Mouse (Mus musculus) induced T-regulatory cell, adult 2 months (primary cell): ENCODE measurements around the gene Arhgap6.

ENCODE experiments used
- DNase-seq: peaks from one replicate; pipeline ENCODE4 v3.0.0-alpha.2; 2012; ENCODE audit warnings: low read depth

The Arhgap6 gene

DNA sequence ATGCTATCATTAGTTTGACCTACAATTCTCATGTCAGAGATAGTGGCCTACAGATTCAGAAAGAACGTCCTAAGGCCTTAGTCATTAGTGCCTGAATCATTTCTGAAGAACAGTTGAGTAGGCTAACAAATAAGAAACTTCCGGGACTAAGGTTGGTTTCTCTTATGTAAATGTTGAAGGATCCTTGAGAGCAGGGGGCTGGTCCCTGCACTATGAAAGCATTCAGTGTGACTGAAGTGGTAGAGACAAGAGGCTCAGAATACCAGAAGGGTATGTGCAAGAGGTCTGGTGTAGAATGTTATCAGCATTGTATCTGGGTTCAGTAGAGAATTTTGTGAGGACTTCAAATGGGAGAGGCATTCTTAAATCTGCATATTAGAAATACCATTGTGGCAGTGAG lies 185.5 kb downstream of the Arhgap6 start:
- no peak for DNase-seq

DNA sequence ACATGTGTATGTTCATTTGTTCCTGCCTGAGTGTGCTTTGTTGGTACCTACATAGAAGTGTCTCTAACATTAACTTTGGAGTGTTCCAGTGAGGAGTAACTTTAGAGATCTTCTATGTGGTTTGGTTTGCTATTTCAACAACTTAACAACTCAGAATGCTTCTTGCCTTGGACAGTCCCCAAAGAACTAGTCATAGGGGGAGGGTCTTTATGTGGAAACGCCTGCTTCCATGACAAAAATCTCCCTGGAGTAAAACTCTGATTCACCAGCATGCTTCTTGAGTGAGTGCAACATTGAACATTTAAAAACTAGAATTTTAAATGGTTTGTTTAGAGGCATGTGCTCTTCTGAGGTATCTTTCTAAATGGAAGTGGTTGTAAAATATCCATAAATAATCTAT lies 212.2 kb downstream of the Arhgap6 start:
- no peak for DNase-seq

DNA sequence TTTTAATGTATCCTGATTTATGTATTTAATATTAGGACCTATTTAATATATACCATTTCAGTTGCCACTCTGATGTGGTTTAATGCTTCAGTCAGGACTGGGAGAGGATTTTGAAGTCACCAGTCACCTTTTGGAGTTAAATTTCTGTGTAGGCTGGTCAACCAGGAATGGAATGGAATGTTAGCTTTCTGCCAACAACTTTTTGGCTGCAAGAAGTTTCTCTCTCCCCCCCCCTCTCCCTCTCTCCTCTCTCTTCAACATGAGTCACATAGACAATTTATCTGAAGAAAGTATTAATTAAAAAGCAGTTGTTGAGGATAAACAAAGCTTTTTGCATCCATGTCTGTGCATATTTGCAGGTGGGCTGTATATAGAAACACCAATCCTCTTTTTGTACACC lies 217.8 kb downstream of the Arhgap6 start:
- no peak for DNase-seq

DNA sequence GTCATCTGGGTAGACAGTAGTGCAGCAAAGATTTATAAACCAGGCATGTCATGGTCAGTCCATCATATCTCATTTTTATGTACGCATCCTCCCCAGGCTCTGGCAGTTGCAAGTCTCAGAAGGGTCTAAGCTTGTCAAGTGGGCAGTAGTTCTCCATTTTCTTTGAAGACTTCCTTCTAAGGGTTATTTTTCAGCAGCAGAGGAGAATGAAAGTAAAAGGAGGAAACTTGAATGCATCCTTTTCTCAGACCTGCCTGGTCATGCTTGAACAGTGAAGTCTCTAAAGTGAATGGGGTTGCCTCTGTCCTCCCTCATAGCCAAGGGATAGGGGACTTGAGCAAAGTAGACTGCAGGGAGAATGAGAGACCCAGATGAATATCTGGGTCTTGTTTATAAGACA lies 239.5 kb downstream of the Arhgap6 start:
- DNase-seq: no peak

DNA sequence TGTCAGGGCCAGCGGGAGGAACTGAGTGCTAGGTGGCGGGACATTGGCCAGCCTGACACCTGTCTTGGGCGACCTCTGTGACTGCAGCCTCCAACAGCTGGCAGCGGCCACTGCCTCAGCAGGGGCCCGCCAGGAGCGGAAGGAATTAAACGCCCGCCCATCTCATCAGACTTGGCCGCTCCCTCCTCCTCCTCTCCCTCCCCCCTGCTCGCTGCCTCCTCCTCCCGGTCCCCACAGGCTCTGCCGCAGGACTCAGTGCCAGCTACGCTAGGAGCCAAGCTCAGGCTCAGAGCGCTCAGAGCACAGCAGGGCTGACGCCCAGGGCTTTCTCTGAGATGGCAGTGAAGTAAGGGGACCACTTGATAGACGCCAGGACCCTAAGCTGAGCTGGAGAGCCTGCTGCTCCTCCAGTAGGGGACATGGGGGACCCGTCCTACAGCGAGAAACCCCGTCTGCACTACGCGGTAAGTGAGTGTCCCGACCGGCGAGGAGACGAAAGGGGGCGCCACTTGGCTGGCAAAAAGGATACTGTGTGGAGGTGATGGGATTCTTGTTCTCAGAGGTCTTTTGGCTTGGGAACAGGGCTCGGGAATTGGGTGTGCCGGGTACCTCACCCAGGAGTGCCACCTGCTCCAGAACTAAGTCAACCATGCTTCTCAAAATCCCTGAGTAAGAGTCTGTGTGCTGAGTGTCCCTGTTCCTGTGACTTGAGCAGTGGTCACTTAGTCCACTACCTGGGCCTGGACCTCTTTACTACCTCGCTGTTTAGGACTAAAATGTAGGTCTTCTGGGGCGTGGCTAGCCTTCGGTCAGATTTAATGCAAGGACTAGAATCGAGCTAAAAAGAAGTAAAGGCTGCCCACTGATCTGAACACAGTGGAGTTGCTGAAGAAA lies 241.8 kb downstream of the Arhgap6 start:
- DNase-seq: peak; percentile 15

DNA sequence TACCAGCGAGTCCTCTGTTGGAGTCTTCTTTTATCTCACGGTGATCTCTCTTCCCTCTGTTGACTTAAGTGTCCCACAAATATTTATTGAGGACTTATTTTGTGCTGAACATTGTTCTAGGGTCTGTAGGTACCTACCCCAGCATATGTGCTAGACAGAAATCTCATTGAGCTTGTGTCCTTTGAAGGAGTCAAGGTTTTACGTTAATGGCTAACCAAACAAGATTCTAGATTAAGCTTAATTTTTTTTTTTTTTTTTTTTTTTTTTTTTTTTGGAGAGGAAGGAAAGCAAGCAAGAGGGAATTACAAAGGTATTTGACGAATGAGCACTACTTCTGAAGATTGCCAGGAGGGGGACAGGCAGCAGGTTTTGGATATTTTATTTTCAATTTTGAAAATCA lies 242.5 kb downstream of the Arhgap6 start:
- no peak for DNase-seq

DNA sequence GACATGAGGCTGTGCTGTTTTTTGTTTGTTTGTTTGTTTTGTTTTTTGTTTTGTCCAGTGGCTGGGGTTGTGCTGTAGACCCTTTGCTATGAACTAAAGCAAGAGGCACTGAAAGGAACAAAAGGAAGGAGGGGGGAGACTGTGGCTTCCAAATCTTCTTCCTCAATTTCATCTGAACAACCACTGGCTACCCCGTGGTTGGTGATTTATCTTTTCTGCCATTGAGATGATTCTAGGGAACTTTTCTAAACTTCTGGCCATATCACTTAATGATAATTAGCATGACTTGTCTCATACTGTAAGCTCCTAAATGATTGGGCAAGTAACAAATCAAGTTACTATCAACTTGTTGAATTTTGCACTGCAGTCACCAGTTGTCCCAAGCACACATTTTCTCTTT lies 249.0 kb downstream of the Arhgap6 start:
- no peak for DNase-seq

DNA sequence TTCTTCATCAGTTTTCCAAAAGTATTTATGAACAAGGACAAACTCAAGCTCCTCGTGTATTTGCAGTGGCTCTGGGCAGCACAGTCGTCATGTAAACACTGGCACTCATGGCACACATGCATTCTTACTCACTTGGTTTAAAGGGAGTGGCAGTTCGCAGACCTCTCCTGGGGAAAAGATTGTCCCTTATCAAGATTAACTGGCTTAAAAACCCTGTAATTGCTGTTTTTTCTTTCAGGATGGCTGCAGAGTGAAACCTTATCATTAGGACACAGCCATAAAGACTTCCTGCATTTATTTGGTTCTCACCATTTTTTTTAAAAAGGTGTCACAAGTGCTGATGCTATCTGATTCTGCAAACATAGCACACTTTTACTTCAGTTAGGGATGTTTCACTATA lies 252.7 kb downstream of the Arhgap6 start:
- DNase-seq: no peak

DNA sequence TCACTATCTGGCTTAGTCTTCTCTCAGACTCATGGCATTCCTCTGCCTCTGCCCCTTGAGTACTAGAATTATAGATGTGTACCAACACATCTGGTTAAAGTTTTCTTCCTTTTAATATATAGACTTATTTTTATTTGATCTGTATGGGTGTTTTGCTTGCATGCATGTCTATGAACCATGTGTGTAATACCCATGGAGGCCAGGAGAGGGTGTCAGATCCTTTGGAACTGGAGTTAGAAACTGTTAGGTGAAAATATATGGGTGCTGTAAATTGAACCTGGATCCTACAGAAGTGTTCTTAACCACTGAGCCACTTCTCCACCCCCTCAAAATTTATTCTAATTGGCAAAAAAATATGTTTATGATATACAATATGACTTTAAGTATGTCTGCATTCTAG lies 254.7 kb downstream of the Arhgap6 start:
- no peak for DNase-seq

DNA sequence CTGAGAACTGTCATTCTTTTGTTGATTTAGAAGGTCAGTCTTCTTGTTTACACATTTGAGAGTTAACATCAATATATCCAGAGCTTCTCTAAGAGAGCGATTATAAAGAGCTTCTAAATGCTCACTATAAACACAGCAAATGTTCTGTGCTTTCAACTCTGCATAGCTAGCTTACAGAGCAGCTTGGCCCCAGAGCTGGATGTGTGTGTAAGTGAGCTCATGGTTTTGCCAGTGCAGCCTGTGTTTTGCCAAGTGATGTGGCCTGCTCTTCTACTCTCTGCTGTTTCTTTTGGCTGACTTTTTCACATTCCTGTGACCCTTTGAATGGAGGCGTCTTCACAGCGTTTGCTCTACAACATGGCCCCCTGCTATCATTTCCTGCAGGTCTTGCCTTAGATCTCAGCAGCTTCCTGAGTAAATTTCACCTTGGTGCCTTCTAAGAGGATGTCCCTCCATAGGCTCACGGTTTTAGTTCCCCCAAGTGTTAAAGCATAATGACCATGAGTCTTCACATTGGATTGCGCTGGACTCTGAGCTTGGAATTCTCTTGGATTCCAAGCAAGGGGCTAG lies 259.1 kb downstream of the Arhgap6 start:
- DNase-seq: no peak

DNA sequence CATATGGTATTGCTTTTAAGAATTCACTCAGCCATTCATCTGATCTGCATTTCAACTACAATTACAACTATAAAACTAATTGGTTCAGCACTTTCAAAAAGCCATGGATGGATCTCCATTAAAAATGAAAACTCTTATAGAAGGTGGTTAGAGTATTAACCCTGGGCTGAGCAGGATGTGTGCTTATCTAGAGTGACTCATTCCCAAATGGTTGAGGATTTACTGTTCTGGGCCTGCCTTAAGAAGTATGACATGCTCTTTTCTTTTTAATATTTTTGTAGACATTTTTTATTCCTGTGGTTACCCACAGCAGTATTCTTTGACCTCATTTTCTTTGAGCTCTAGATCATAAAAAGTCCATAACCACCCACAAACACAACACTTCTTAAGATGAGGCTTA lies 267.7 kb downstream of the Arhgap6 start:
- DNase-seq: no peak

DNA sequence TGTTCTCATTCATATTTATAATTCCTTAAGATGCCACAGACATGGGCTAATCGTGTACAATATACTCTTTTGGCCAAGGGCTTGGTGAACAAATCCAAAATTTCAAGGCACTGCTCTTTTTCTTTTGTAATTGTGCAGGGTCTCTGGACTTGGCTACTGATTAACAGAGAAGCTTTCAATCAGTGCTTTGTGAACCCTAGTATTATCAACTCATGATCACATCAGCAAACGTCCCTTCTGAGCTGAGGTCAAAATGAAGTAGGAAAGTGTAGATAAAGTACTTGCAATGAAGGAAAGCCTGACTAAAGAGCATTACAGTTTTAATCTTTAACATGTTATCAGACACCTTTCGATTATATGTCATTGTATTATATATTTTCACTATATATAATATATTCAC lies 270.4 kb downstream of the Arhgap6 start:
- DNase-seq: no peak

DNA sequence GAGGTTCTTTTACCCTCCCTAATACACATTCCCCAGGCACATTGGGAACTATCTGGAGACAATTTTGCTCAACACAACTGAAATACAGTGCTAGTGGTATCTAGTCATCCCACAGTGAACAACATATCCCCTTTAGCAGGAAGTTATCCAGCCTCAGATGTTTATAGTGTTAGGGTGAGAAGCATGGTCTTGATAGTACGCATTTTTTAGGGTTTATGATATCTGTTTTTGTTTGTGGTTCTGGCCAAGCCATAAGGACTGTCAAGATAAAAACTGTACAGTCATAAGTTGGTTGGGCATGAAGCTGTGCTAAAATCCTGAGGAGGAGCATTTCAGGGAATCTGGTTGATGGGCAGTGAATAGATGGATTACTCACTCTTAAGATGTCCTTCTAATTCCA lies 271.0 kb downstream of the Arhgap6 start:
- DNase-seq: no peak

DNA sequence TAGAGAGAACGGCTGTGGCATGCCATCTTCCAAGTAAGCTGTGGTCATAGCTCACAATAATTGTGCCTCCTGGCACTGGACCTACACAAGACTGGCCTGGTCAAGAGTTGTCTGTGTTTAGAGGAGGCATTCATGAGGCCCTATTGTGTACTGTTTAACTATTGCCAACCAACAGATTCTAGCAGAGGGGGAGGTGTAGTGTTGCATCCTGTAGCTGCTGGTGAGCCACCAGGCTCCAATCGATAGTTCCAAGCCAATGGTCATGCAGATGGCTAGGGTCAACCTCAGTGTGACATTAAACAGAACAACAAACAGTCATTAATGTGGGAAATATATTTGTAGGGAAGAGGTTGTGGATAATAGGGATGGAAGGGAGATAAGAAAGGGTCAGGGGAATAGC lies 280.1 kb downstream of the Arhgap6 start:
- no peak for DNase-seq

DNA sequence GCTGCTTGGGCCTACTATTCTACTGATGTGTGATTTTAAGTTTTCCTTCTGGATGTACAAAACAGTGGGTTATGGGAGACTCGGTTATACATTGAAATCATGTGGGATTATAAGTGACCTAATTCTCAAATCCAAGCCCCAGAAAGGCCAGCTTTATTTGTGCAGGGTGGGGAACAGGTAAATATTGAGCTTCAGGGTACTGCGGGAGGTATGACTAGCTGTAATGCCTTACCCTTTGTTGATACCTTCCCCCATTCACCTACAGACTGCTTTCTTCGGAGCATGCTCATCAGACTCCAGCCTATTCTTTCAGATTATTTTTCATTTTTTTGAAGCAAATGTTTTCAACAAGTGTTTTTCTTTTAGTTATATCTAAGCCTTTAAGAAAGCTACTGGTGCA lies 286.7 kb downstream of the Arhgap6 start:
- DNase-seq: no peak

DNA sequence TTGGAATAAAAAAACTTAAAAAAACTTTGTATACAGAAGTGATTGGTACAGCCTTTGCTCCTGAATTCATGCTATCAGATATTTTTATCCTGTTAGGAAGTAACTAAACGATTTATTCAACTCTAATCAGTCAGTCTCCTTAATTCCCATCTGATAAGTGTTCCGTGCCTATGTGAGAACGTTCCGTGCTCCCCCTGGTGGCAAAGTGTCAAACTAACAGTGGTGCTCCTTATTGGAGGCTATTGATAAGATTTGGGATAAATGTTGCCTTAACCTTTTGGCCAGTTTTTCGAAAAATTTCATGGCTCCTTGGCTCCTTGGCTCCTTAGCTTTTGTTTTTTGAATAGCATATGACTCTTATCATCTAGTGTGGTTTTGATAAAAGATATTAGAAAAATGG lies 291.0 kb downstream of the Arhgap6 start:
- DNase-seq: peak; percentile 50

DNA sequence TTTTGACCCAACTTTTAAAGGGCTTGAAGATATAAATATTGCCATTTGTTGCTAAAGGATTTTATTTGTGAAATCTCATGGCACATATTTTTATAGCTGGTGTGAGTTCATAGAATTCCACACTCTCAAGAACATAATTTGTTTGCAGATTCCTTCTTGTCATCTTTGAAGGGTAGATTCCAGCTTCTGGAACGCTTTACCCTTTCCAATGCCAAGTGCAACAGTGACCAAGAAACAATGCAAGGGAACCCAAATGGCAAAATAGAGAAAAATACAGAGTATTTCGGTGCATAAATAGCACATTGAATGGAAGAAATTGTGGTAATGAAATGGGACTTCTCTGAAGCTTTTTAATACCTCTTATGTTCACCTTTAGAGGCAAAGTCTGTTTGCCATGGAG lies 294.3 kb downstream of the Arhgap6 start:
- DNase-seq: no peak

DNA sequence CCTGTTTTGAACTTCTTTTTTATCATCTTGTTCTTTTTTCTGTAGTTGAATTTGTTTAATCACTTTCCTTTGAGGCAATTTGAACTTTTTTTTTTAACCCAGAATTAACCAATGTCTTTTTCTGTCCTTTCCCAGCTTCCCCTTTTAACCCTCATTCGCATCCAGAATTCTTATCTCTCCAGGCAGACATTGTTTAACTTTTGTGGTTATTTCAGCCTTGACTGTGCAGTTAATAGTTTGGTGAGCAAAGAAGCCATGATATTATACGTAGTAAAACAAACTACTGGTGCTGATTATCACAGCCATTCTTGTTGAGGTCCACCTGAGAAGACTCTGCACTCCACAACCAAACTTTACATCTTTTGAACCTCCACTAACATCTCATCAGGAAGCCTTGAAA lies 299.7 kb downstream of the Arhgap6 start:
- no peak for DNase-seq

DNA sequence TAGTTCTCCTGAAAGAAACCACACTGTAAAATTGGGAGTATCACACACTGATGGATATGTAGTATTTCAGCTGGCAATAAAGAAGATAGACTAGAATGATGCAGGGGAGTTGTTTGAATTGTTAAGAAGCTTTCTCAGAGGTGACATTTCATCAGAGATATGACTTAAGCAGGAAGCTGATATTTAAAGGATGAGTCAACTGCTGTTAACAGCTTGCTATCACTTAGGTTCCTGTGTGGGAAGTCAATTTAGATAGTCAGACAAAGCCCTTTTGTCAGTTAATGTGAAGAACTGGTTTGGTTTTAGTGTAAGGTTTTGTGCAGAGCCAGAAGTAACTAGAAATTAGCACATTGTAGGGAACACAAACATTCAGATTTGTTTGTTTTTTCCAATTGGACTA lies 300.7 kb downstream of the Arhgap6 start:
- DNase-seq: no peak

DNA sequence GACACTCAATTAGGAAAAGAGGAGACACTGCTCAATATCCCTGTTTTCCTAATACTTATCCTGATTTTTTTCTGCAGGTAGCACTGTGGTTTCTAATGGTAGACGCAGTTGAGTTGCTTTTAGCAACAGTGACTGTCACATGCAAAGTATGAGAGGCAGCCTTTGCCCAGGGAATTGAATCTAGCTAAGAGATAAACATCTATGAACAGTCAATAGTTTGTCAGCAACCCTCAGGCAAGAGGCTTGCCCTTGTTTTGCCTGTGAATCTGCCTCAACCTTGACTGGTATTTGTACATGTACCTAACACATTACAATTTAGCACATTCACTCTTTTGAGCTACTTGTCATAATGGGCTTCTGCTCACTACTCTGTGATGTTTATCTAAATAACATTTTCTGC lies 307.8 kb downstream of the Arhgap6 start:
- no peak for DNase-seq

DNA sequence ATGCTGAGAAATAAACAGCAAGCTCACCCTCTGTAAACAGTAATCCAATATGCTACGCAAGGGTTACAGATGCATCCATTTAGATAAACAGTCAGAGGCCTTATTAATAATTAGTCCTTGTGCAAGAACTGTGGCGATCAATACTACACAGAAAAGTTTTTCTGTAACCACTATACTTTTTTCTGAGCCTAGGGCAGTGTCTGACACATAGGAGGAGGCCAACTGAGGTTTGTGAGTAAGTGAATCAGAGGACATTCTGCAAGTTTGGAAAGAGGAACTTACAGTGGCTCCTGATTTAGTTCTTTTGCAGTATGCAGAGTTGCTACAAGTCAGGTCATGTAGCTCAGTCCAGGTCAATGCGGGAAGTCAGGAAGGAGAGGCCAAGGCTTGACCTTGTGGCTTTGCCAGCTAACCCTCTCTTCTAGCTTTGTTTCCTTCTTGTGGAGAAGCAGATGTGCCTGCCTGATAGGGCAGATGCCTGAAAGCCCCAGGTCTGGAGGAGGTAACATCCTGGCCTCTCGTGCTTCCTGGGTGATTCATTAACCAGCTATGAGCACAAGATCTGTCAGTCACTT lies 311.2 kb downstream of the Arhgap6 start:
- DNase-seq: no peak

DNA sequence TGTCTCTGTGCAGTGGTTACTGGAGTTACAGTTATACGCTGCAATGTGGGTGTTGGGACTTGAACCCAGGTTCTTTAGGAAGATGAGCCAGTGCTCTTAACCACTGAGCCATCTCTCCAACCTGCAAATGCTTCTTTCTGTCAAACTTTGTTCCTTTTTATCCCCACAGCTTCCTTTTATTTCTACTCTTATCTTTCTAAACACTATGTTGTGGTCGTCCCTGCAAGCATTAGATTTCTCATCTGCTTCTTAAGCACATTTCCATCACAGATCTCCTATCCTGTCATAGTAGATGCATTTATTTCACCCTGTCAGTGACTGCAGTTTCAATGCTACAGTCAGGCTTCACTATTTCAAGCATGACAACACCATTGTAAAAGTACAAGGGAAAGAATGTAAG lies 312.5 kb downstream of the Arhgap6 start:
- no peak for DNase-seq

DNA sequence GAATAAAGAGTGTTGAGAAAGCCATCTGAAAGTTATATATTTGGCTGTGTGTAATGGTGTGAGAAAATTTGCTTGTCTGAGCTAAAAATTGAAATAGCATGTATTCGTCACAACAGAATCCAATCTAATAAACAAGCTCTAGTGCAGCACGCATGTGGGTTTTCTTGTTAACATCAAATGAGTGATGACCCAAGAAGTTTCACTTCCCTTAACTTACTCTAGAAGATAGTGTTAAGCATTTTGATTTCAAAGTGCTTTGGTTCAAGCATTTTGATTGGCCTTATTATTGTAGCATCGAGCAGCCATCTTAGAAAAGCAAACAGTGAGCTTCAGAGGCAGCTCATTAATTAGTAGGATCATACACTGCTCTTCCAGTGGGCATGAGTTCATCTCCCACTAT lies 315.1 kb downstream of the Arhgap6 start:
- DNase-seq: no peak

DNA sequence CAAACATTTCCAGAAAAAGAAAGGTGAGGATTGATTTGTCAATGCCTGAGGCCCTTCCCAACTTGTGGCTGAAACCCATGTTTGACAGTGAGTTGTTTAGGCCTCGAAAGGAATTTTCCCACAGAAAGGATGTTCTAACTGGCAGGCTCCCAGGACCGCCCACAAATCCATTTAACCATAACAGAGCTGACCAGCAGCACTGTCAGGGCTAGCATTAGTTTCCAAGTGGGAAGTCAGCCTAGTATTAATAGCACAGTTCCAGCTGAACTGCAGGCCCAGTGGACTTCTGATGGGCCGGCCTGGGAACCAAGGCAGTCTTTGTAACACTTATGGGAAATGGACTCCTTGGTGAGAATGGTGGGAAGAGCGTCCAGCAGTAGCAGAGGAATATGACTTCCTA lies 317.8 kb downstream of the Arhgap6 start:
- DNase-seq: no peak
